Mouse (Mus musculus) adrenal gland, postnatal 4 days (tissue): ENCODE measurements around the gene Eepd1. TPM values are rescaled to one million over a fixed set of nuclear protein-coding genes. Genes with fewer than 3 reads are reported as not detected.
"Not testable (repeated sequence)": the region's sequence is repeated elsewhere in the genome, so short reads cannot be mapped to it uniquely, and the experiment has no call there.

Experiments used
- DNase-seq, 2 experiments: peaks; one replicate each; pipeline ENCODE4 v3.0.0; 2021 to 2022; ENCODE audit warnings: low spot score in 2 of 2, mixed read lengths in 2 of 2
- long read RNA-seq, 2 experiments: library from polyadenylated mRNA; stranded (forward); transcript quantifications; one replicate each; pipeline ENCODE4 v2.0.0; 2021
- total RNA-seq, 2 experiments: library from RNA; stranded (reverse); gene quantifications; 2 replicates each; pipeline ENCODE4 v1.2.3; 2021

Eepd1 gene
- 10 to 100 TPM; 41.6 to 49.1 TPM for total RNA-seq
- long read RNA-seq, experiment 1, transcript Eepd1-201 (8 exons, 2,723 nt): major isoform, 32 of 40 reads
- long read RNA-seq, experiment 1, partial matches to known transcripts: 6 of 40 reads
- long read RNA-seq, experiment 1, other reads (novel, unspliced or antisense): 2 of 40 reads
- long read RNA-seq, experiment 2, transcript Eepd1-201 (8 exons, 2,723 nt): major isoform, 115 of 137 reads
- long read RNA-seq, experiment 2, partial matches to known transcripts: 17 of 137 reads
- long read RNA-seq, experiment 2, other reads (novel, unspliced or antisense): 5 of 137 reads

GRCm38 (mm10) chr9:25481344-25482095 lies at the start of gene Eepd1:
Gene Eepd1, plus strand, starts transcription at chr9:25481547.
- peak; percentile 89 to 96 for DNase-seq

- no peak for DNase-seq
Observed at GRCm38 (mm10) chr9:25438836-25439235, 42.5 kb upstream of the Eepd1 start.

- not testable (repeated sequence) for DNase-seq
Observed at GRCm38 (mm10) chr9:25440046-25440445, 41.3 kb upstream of the Eepd1 start.

GRCm38 (mm10) chr9:25442041-25442440 lies 39.3 kb upstream of the Eepd1 start:
- DNase-seq: no peak

- no peak for DNase-seq
Observed at GRCm38 (mm10) chr9:25443029-25443428, 38.3 kb upstream of the Eepd1 start.

- DNase-seq: no peak
Observed at GRCm38 (mm10) chr9:25443546-25443945, 37.8 kb upstream of the Eepd1 start.

- DNase-seq: no peak
Observed at GRCm38 (mm10) chr9:25450394-25450793, 31.0 kb upstream of the Eepd1 start.

GRCm38 (mm10) chr9:25455027-25455426 lies 26.3 kb upstream of the Eepd1 start:
- no peak for DNase-seq

- no peak for DNase-seq
Observed at GRCm38 (mm10) chr9:25460835-25461555, 20.4 kb upstream of the Eepd1 start.

GRCm38 (mm10) chr9:25464305-25464704 lies 17.0 kb upstream of the Eepd1 start:
- no peak for DNase-seq

- DNase-seq: no peak
Observed at GRCm38 (mm10) chr9:25479392-25480020, 1.8 kb upstream of the Eepd1 start.

GRCm38 (mm10) chr9:25480676-25481075 lies 671 bp upstream of the Eepd1 start:
- DNase-seq: no peak

- DNase-seq: no peak
Observed at GRCm38 (mm10) chr9:25482322-25482998, 1.1 kb downstream of the Eepd1 start.

GRCm38 (mm10) chr9:25482999-25483347 lies 1.6 kb downstream of the Eepd1 start:
- DNase-seq: no peak

- no peak for DNase-seq
Observed at GRCm38 (mm10) chr9:25483931-25484618, 2.7 kb downstream of the Eepd1 start.

- DNase-seq: no peak
Observed at GRCm38 (mm10) chr9:25484619-25484986, 3.3 kb downstream of the Eepd1 start.

- DNase-seq: no peak
Observed at GRCm38 (mm10) chr9:25485006-25485405, 3.7 kb downstream of the Eepd1 start.

GRCm38 (mm10) chr9:25485406-25485805 lies 4.1 kb downstream of the Eepd1 start:
- DNase-seq: no peak

GRCm38 (mm10) chr9:25486246-25486807 lies 5.0 kb downstream of the Eepd1 start:
- no peak for DNase-seq
